Mouse (Mus musculus): ENCODE data around the gene Cdh4.

Cdh4 gene

GRCm38 (mm10) chr2:179648573-179649263, 206.5 kb downstream of the Cdh4 start:
- no peak for TF ChIP-seq GATA4 (IDR thresholded peaks at IDR 0.05; ENCODE audit: insufficient replicate concordance, low read length)

- no peak for TF ChIP-seq GATA4 (IDR thresholded peaks at IDR 0.05; ENCODE audit: insufficient replicate concordance, low read length)
Measured at GRCm38 (mm10) chr2:179649370-179649769, 207.1 kb downstream of the Cdh4 start.

- no peak for TF ChIP-seq GATA4 (IDR thresholded peaks at IDR 0.05; ENCODE audit: insufficient replicate concordance, low read length)
Measured at GRCm38 (mm10) chr2:179650168-179650567, 207.9 kb downstream of the Cdh4 start.

- TF ChIP-seq GATA4 (IDR thresholded peaks at IDR 0.05; ENCODE audit: insufficient replicate concordance, low read length): no peak
Measured at GRCm38 (mm10) chr2:179655506-179655905, 213.3 kb downstream of the Cdh4 start.

- TF ChIP-seq GATA4 (IDR thresholded peaks at IDR 0.05; ENCODE audit: insufficient replicate concordance, low read length): no peak
Measured at GRCm38 (mm10) chr2:179659254-179659653, 217.0 kb downstream of the Cdh4 start.

- TF ChIP-seq GATA4 (IDR thresholded peaks at IDR 0.05; ENCODE audit: insufficient replicate concordance, low read length): no peak
Measured at GRCm38 (mm10) chr2:179661998-179662714, 219.9 kb downstream of the Cdh4 start.

- TF ChIP-seq GATA4 (IDR thresholded peaks at IDR 0.05; ENCODE audit: insufficient replicate concordance, low read length): no peak
Measured at GRCm38 (mm10) chr2:179662739-179663138, 220.5 kb downstream of the Cdh4 start.

- no peak for TF ChIP-seq GATA4 (IDR thresholded peaks at IDR 0.05; ENCODE audit: insufficient replicate concordance, low read length)
Measured at GRCm38 (mm10) chr2:179663652-179664051, 221.4 kb downstream of the Cdh4 start.

- no peak for TF ChIP-seq GATA4 (IDR thresholded peaks at IDR 0.05; ENCODE audit: insufficient replicate concordance, low read length)
Measured at GRCm38 (mm10) chr2:179664171-179664608, 222.0 kb downstream of the Cdh4 start.

GRCm38 (mm10) chr2:179670689-179671088, 228.5 kb downstream of the Cdh4 start:
- TF ChIP-seq GATA4 (IDR thresholded peaks at IDR 0.05; ENCODE audit: insufficient replicate concordance, low read length): no peak

GRCm38 (mm10) chr2:179679866-179680265, 237.6 kb downstream of the Cdh4 start:
- TF ChIP-seq GATA4 (IDR thresholded peaks at IDR 0.05; ENCODE audit: insufficient replicate concordance, low read length): no peak

GRCm38 (mm10) chr2:179681386-179681785, 239.2 kb downstream of the Cdh4 start:
- TF ChIP-seq GATA4 (IDR thresholded peaks at IDR 0.05; ENCODE audit: insufficient replicate concordance, low read length): no peak

GRCm38 (mm10) chr2:179687243-179687681, 245.0 kb downstream of the Cdh4 start:
- TF ChIP-seq GATA4 (IDR thresholded peaks at IDR 0.05; ENCODE audit: insufficient replicate concordance, low read length): no peak

GRCm38 (mm10) chr2:179688976-179689375, 246.7 kb downstream of the Cdh4 start:
- no peak for TF ChIP-seq GATA4 (IDR thresholded peaks at IDR 0.05; ENCODE audit: insufficient replicate concordance, low read length)

GRCm38 (mm10) chr2:179689761-179690160, 247.5 kb downstream of the Cdh4 start:
- no peak for TF ChIP-seq GATA4 (IDR thresholded peaks at IDR 0.05; ENCODE audit: insufficient replicate concordance, low read length)

- no peak for TF ChIP-seq GATA4 (IDR thresholded peaks at IDR 0.05; ENCODE audit: insufficient replicate concordance, low read length)
Measured at GRCm38 (mm10) chr2:179690571-179690970, 248.3 kb downstream of the Cdh4 start.
